Comparison of ENCODE assay signal across 8 mouse cellular contexts in genomic region chr11:98550975-98551828, GRCm38 (mm10). TPM values are rescaled to one million over a fixed set of nuclear protein-coding genes. Genes with fewer than 3 reads are reported as not detected.
DNase-seq lines count a peak whose midpoint lies in the region; ATAC-seq and TF ChIP-seq lines count a peak whose summit lies in the region.

TSS of gene Zpbp2 (plus strand) at chr11:98551097.

- peak within 1 kb of the TSS; percentile 66 for H3K9ac ChIP-seq in lung, embryonic 16.5 days (ENCODE audit: low read length)

- H3K9me3 ChIP-seq in hindbrain, embryonic 10.5 days = no peaks in the 10 kb centered on the region; the same call in 1 of the 2 replicates
- no peaks in the 10 kb centered on the region; the same call in 1 of the 2 replicates for H3K9me3 ChIP-seq in lung, embryonic 16.5 days (ENCODE audit: control insufficient read depth, low read length)

- peak; percentile 21; the same call in 1 of the 2 replicates for TF ChIP-seq POLR2A in thymus, adult 2 months (IDR thresholded peaks at IDR 0.05; ENCODE audit: control insufficient read depth, extremely low read depth, insufficient read depth, low read length, poor library complexity)

- peaks cover 48% of the 10 kb centered on the region for H3K27me3 ChIP-seq in hindbrain, embryonic 10.5 days (ENCODE audit: insufficient read depth, poor library complexity, severe bottlenecking)
- H3K27me3 ChIP-seq in lung, embryonic 16.5 days (ENCODE audit: control insufficient read depth, insufficient read depth, low read depth, low read length) = peaks cover 35% of the 10 kb centered on the region
- H3K27me3 ChIP-seq in thymus, adult 2 months (ENCODE audit: control insufficient read depth, insufficient read depth, low read length) = no peaks in the 10 kb centered on the region

- peaks cover 12% of the 10 kb centered on the region for H3K4me1 ChIP-seq in hindbrain, embryonic 10.5 days (replicated peaks)
- peaks cover 3% of the 10 kb centered on the region for H3K4me1 ChIP-seq in lung, embryonic 16.5 days (replicated peaks; ENCODE audit: control insufficient read depth, insufficient read depth, low read length)
- H3K4me1 ChIP-seq in thymus, adult 2 months (replicated peaks; ENCODE audit: control insufficient read depth, insufficient read depth, low read length) = peaks cover 21% of the 10 kb centered on the region

- peak within 1 kb of the TSS; percentile 67 for H3K4me3 ChIP-seq in hindbrain, embryonic 10.5 days
- H3K4me3 ChIP-seq in lung, embryonic 16.5 days (ENCODE audit: low read length) = peak within 1 kb of the TSS; percentile 66
- peak within 1 kb of the TSS; percentile 85 for H3K4me3 ChIP-seq in thymus, adult 2 months (ENCODE audit: control insufficient read depth, insufficient read depth, low read length)

- WGBS in hindbrain, embryonic 10.5 days = 2% methylated on average over 51 of the region's 51 CpGs
- 1% methylated on average over 45 of the region's 51 CpGs for WGBS in lung, embryonic 16.5 days
- WGBS in thymus, adult 2 months = 1% methylated on average over 51 of the region's 51 CpGs

- H3K4me2 ChIP-seq in lung, embryonic 16.5 days (ENCODE audit: low read depth, low read length) = peak within 1 kb of the TSS; percentile 80

- peak; percentile 97 for ATAC-seq in frontal cortex, adult (ENCODE audit: low TSS enrichment)
- peak; percentile 98 for ATAC-seq in lung, embryonic 16.5 days (ENCODE audit: low read depth)

- DNase-seq in Muller cell, postnatal 12 days (ENCODE audit: inconsistent ontology term) = peak; percentile 95
- peak; percentile 91 for DNase-seq in cerebellum, adult 9-10 months
- peak; percentile 93 for DNase-seq in hindbrain, embryonic 10.5 days (ENCODE audit: low spot score)
- DNase-seq in layer of hippocampus, adult 9-11 months = peak; percentile 89
- DNase-seq in ovary, adult 18-20 months (ENCODE audit: low spot score) = peak; percentile 83
- peak; percentile 95 for DNase-seq in thymus, adult 2 months

- H3K36me3 ChIP-seq in hindbrain, embryonic 10.5 days = no peaks in the 10 kb centered on the region
- no peaks in the 10 kb centered on the region for H3K36me3 ChIP-seq in lung, embryonic 16.5 days (ENCODE audit: control insufficient read depth, insufficient read depth, low read length)
- no peaks in the 10 kb centered on the region for H3K36me3 ChIP-seq in thymus, adult 2 months (ENCODE audit: control insufficient read depth, insufficient read depth, low read length)

- peak; percentile 42; the same call in 1 of the 2 replicates for TF ChIP-seq CTCF in thymus, adult 2 months (IDR thresholded peaks at IDR 0.05; ENCODE audit: borderline replicate concordance, control insufficient read depth, extremely low read depth, insufficient read depth, low read length, poor library complexity)

- peak within 1 kb of the TSS; percentile 90 for H3K27ac ChIP-seq in hindbrain, embryonic 10.5 days
- H3K27ac ChIP-seq in lung, embryonic 16.5 days (ENCODE audit: low read length) = 0 out of 2 replicates have a peak within 1 kb of the TSS, but pooled peaks have one; percentile 34
- peak within 1 kb of the TSS; percentile 93 for H3K27ac ChIP-seq in thymus, adult 2 months (ENCODE audit: control insufficient read depth, insufficient read depth, low read length)

RNA-seq across cellular contexts. Expression of gene Zpbp2, which starts in this region (rescaled TPM):
- polyA plus RNA-seq in hindbrain, embryonic 10.5 days (2016; fragmentation: Nextera tagmentation; extraction: Ambion mirVana) = 0.14 and 0.37 TPM in 2 replicates
- 0.18 TPM in 1 of 2 replicates, not detected in the other for polyA plus RNA-seq in lung, embryonic 16.5 days (2015; fragmentation: Nextera tagmentation; extraction: Ambion mirVana)
- polyA plus RNA-seq in thymus, adult 2 months (2012; rRNA removed) = 1.1 and 1.2 TPM in 2 replicates

Comparison
In these comparisons a context has a peak if more than half of its experiments do, and no peak if none do; other contexts are left out.
1. Peak in every context shown above with its lines: DNase-seq, ATAC-seq, H3K4me3 ChIP-seq and H3K27ac ChIP-seq.
2. Peak in DNase-seq, H3K4me3 ChIP-seq and H3K27ac ChIP-seq in hindbrain, embryonic 10.5 days; RNA of the gene not detected or under 1 TPM.
3. Peak in ATAC-seq, H3K4me3 ChIP-seq, H3K27ac ChIP-seq, H3K9ac ChIP-seq and H3K4me2 ChIP-seq in lung, embryonic 16.5 days; RNA of the gene not detected or under 1 TPM.
4. H3K27ac ChIP-seq: peak in every context shown above with its lines; median percentile 93 in thymus, adult 2 months; 90 in hindbrain, embryonic 10.5 days; 34 in lung, embryonic 16.5 days.